Mouse (Mus musculus) embryo, embryonic 11.5 days (tissue): ENCODE measurements around the gene Cbl.

Experiments used
- DNase-seq: peaks from one replicate; pipeline ENCODE4 v3.0.0-alpha.2; 2012; ENCODE audit warnings: low read depth, low spot score

Cbl gene

DNA sequence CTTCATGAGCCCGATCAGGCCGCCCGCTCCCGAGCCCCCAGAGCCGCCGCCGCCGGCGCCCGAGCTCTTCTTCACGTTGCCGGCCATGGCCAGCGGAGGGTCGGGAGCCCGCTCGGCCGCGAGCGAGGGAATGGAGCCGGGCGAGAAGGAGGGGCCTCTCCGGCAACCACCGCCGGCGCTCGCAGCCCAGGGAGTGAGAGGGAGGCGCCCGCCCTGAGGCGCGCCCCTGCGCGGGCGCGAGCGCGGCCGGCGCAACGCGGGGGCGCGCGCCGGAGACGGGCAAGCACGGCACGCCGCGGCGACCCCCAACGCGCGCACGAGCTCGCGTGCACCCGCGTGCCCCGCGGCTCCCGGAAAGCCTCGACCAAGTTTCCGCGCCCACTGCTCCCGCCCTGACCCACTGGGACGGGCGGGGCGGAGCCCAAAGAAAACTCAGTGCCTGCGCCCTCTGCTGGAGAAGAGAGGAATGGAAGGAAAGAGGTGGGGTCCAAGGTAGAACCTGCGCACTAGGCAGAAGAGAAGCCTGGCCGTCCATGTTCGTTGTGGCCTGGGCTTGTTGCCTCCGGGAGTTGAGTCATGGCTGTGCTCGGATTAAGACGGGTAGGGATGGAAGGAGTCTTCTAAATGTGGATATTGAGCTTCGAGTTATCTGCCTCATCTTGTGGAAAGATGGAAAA lies at the start of gene Cbl:
Cbl (minus strand) TSS at position 248 of the 677 bp plus-strand sequence.
- peak; percentile 99 for DNase-seq

DNA sequence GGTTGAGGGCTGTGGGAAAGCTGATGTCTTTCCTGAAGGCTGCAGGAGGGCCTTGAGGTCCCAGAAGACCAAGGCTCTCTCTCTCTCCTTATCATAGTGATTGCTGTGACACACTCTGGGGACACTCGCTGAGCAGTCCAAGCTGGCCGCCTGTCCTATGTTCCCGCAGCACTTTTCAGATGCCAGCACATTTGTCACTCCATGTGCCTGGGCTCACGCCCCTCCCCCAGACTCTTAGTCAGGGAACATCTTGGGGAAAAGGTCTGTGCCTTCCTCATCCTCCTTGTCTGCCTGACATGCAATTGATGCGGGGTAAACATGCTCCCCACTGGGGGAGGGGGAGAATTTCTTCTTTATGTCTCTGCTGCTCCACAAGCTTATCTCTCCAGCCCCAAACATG lies 49.3 kb upstream of the Cbl start:
- DNase-seq = no peak

DNA sequence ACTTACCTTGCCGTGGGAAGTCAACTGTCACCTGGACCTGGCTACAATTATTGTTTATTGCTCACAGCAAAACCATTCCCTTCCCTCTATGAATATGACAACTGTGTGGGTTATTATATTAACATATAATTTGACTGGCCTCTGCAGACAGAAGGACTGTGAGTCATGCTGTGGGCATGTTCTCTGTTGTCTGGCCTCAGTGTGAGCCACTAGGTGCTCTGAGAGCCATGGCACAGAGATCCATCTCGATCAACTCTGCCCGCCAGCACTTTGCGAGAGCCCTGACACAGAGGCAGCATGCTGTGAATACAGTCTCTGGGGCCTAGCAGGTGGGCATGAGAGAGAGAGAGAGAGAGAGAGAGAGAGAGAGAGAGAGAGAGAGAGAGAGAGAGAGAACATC lies 36.1 kb upstream of the Cbl start:
- DNase-seq = no peak

GRCm38 (mm10) chr9:44269077-44269476 lies 35.2 kb upstream of the Cbl start:
- no peak for DNase-seq

- DNase-seq = no peak
These were observed 34.6 kb upstream of the Cbl start, which contains the start of gene Nlrx1 for GRCm38 (mm10) chr9:44268432-44268831. Gene Nlrx1, minus strand, starts transcription at chr9:44268599.

DNA sequence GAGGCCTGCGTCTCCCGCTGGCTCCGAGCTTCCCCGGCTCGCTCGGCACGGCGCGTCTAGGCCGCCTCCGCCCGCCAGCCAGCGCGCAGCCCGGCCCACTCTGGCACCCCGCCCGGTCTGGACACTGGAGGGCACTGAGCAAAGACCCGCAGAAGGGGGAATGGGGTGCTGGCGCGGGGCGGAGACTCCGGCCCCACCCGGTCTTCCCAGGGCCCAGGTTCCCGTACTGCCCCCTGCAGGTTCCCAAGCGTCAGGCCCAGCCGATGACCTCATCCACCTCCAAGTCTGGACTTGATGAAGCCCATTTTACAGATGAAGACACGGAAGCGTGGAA lies 34.1 kb upstream of the Cbl start:
- peak; percentile 58 for DNase-seq

GRCm38 (mm10) chr9:44267319-44268026 lies 33.6 kb upstream of the Cbl start:
- DNase-seq = no peak

DNA sequence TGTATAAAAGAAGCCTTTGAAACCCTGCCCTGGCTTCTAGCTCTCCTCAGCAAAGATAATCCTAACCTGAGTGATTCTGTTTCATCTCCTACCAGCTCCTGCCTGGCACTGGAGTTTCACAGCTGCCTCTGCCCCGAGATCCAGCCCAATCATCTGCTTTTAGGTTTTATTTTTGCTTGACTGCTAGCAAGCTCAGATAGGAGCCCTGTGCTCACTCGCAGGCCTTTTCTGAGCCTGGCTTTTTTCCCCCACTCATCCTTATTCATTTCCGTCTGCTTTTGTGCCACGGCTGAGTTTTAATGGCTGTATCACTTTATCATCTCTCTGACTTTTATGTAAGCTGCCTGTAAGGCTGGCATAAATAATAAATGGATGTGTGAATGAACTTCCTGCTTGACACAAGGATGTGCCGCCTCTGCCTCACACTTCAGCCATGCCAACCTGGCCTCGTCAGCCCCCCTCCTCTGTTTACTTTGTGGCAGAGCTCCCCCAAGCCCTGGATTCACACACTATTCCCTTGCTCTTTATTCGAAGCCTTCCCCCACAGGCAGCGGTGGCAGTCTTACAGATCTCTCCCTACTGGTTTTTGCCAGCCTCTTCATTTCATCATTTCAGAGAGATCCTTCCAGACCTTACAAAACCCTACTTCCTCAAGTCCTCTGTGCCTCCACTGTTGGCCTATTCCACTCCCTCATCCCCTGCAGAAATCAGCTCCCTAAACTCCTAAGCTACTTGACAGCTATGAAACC lies 32.8 kb upstream of the Cbl start:
- DNase-seq = no peak

GRCm38 (mm10) chr9:44261388-44261787 lies 27.5 kb upstream of the Cbl start:
- no peak for DNase-seq

DNA sequence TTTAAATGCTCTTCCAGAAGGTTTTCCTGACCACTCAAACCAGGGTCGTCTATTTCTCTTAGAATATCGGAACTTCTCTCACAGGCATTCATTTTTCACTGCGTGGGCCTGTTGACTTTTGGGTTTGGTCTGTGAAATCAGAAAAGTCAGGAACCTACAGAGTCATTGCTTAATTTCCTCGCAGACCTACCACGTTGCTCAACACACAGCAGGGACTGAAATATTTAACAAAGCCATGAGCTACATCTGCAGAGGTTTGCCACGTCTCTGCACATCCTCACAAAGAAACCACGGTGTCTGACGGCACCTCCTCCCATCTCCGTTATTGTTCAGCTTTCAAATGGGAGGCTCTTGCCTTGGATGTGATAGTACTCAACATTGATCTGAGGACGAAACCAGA lies 25.2 kb upstream of the Cbl start:
- DNase-seq = no peak

DNA sequence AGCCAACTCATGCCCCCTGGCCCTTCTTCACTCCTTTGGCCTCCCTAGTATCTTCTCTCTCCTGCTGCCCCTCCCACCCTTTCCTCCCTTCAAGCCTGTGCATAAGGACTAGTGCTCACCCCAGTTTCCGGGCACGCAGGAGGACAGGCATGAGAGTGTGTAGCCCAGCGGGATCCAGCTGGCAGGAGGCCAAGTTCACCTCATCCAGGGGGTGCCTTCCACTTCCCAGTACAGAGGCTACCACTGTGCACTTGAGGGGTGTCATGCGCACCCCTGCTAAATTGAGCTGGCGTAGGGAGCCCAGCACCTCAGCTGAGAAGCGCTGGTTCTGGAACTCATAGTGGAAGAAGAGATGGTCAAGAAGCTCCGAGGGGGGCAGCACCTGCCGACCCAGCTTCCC lies 22.4 kb upstream of the Cbl start:
- DNase-seq = no peak

DNA sequence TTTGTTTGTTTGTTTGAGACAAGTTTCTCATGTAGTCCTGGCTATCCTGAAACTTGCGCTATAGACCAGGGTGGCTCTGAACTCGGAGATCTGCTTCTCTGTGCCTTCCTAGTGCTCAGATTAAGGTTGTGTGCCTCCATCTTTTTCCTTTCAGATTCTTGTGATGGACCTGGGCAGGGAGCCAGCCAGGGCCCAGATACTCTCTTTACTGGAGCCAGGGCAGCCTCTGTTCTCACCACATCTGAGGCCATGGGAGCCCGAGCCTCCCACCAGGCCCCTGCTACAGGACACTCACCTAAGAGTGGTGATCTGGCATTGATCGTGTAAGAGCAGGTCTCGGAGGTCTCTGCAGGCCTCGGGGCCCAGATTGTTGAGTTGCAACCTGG lies 21.3 kb upstream of the Cbl start:
- DNase-seq = no peak

- DNase-seq = no peak
These were observed 20.8 kb upstream of the Cbl start for GRCm38 (mm10) chr9:44254508-44255135.

DNA sequence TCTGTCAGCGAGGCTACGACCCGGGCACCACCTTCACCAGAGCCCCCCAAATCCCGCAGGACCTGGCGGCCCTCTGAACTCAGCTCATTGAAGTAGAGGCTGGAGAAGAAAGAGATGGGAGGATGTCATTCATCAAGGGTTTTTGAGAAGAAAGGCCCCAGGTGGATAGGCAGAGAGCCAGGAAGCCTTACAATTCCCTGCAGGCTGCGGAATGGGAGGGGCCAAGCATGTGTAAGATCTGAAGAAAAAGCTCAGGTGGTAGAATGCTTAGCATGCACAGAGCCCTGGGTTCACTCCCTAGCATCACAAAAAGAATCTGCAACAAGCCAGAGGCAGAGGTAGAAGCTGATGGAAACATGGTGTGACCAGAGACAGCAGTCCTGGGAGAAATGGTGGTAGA lies 19.6 kb upstream of the Cbl start:
- no peak for DNase-seq

DNA sequence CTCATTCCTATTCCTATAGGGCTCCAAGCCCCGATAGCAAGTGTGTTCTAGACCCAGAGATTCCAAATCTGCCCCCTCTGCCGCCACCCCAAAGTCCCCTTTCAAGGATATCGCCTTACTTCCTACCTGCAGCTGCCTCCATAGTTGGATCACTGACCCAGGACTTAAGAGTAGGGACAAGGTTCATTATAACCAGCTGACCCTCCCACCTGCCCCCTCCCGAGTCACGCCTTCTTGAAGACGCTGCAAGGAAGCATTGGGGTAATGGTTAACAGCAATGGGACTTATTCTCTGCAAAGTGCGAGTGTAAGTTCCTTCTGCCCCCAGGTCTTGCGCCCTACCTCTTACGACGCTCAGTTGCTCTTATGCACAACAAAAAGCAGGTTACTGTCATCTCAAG lies 17.5 kb upstream of the Cbl start, which contains the start of gene Pdzd3:
Pdzd3 (minus strand) TSS at position 158 of the 400 bp plus-strand sequence.
- no peak for DNase-seq

DNA sequence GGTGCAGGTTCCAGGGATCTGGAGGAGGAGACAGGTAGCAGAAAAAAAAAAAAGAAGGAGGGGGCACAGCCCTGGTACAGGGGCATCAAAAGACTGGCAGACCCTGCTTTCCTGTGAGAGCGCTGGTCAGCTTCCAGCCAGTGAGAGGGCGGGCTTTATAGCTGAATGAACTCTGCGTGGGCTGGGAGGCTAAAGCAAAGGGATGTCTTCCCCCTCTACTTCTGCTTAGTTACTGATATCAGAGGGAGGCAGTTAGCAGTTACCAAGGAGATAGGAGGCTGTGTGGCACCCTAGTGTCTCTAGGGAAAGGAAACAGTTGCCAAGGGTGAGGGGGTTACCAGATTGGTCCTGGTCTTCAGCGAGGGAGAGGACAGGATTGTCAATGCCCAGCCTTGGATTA lies 16.6 kb upstream of the Cbl start:
- DNase-seq = no peak

- no peak for DNase-seq
These were observed 15.6 kb upstream of the Cbl start for GRCm38 (mm10) chr9:44249181-44250146.

- no peak for DNase-seq
These were observed 14.1 kb upstream of the Cbl start for GRCm38 (mm10) chr9:44247907-44248306.

DNA sequence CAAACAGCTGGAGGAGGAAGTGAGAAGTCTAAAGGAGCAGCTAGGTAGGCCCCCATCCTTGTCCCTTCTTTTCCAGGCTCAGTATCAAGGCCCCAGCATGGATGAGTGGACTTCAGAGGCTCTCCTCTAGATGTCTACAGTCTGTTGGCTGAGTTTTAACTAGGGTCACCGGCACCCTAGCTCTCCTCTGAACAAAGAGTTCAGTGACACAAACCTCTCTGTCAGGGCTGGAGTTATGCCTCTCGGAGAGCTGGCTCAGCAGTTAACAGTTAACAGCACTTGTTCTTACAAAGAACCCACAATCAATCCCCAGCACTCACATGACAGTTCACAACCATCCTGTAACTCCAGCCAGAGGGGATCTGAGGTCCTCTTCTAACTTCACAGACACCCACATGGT lies 9.8 kb upstream of the Cbl start:
- no peak for DNase-seq

GRCm38 (mm10) chr9:44241418-44241817 lies 7.6 kb upstream of the Cbl start:
- DNase-seq = no peak

DNA sequence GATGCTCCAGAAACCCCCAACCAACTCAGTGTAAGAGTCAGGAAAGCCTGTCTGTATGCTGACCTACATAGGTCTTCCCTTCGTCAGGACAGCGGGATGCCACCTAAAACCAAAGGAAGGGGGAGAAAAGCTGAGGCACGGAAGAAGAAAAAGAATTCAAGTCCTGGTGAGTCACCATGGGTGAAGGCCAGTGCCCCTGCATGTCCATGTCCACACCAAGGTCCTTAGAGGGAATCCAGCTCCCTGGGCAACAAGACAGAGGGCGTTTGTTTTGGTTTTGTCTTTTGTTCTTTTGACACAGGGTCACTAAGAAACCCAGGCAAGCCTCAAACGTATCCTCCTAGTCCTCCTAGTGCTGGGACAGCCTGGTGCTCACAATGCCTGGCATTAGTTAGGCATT lies 7.1 kb upstream of the Cbl start:
- DNase-seq = no peak
